In the genomic region with DNA sequence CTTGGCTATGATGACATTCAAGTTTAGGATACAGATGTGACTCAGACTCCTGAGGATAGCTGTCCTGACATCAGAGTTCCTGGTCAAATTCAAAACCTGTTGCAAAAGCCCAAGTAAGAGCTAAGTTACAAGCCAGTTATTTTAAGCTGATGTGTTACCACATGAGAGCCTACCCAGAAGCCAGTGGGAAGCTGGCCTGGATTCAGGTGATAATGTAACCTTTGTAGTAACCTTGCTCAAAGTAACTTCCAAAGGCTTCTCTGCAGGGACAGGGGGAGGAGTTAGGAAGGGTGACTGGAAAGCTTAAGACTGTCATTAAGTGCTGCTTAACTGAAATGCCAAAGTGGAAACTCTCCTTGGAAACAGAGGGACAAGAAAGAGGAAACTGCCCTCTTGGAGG, we compare ENCODE assay signal across 13 mouse cellular contexts.
A peak's percentile ranks its signal among the peaks of the same experiment; 100 is the strongest.
DNase-seq lines count a peak whose midpoint lies in the region; ATAC-seq and TF ChIP-seq lines count a peak whose summit lies in the region.
"Had no signal": no experiment of that assay in that cellular context is flagged by ENCODE, and none has a peak within 500 bp of the region (broad histone marks: within the 10 kb centered on the region; RNA-seq: fewer than 3 reads in every experiment).

No protein-coding gene starts in this region.

- ATAC-seq in heart, embryonic 16.5 days (replicated peaks; ENCODE audit: extremely low read depth, insufficient read depth, low FRiP score), result peak; percentile 88
- ATAC-seq: activated CD4-positive, CD25-positive, alpha-beta regulatory T cell, adult 4 months had no signal

- no peak for TF ChIP-seq POLR2A in lung, adult 2 months (IDR thresholded peaks at IDR 0.05; ENCODE audit: borderline replicate concordance, extremely low read depth, low read depth, low read length)

- H3K36me3 ChIP-seq in heart, embryonic 16.5 days (ENCODE audit: control insufficient read depth, insufficient read depth), result peaks cover 3% of the 10 kb centered on the region; the same call in 1 of the 2 replicates
- H3K36me3 ChIP-seq: forebrain, embryonic 12.5 days; limb, embryonic 15.5 days had no signal

- no peak for TF ChIP-seq CTCF in lung, adult 2 months (IDR thresholded peaks at IDR 0.05; ENCODE audit: insufficient read depth, low read length)

- H3K27me3 ChIP-seq in heart, embryonic 16.5 days (ENCODE audit: control insufficient read depth, insufficient read depth, low read length), result no peaks in the 10 kb centered on the region
- H3K27me3 ChIP-seq: embryonic facial prominence, embryonic 13.5 days; forebrain, embryonic 12.5 days; limb, embryonic 15.5 days had no signal

- H3K4me1 ChIP-seq in lung, adult 2 months (ENCODE audit: control insufficient read depth, insufficient read depth, low read length), result peaks cover 5% of the 10 kb centered on the region; the same call in 1 of the 2 replicates
- peaks cover 22% of the 10 kb centered on the region for H3K4me1 ChIP-seq in heart, embryonic 16.5 days (ENCODE audit: control insufficient read depth, insufficient read depth, low read length)
- H3K4me1 ChIP-seq: forebrain, embryonic 12.5 days had no signal

- H3K4me2 ChIP-seq in heart, embryonic 16.5 days (ENCODE audit: low read depth, low read length), result peak overlapping the region; percentile 28; the same call in 1 of the 2 replicates
- H3K4me2 ChIP-seq: embryonic facial prominence, embryonic 13.5 days; forebrain, embryonic 12.5 days; limb, embryonic 15.5 days had no signal

- H3K4me3 ChIP-seq in lung, adult 2 months (replicated peaks; ENCODE audit: extremely low read depth, low read depth, low read length), result no peak overlapping the region
- H3K4me3 ChIP-seq in heart, embryonic 16.5 days (ENCODE audit: low read length), result no peak overlapping the region
- H3K4me3 ChIP-seq: embryonic facial prominence, embryonic 13.5 days; forebrain, embryonic 12.5 days; limb, embryonic 15.5 days had no signal

- H3K27ac ChIP-seq in heart, embryonic 16.5 days (ENCODE audit: low read length), result peak overlapping the region; percentile 96
- H3K27ac ChIP-seq: embryonic facial prominence, embryonic 13.5 days; forebrain, embryonic 12.5 days; limb, embryonic 15.5 days had no signal

- H3K9me3 ChIP-seq in heart, embryonic 16.5 days (replicated peaks; ENCODE audit: control insufficient read depth, low read length), result no peaks in the 10 kb centered on the region
- H3K9me3 ChIP-seq: embryonic facial prominence, embryonic 13.5 days; forebrain, embryonic 12.5 days; limb, embryonic 15.5 days had no signal

- H3K9ac ChIP-seq in heart, embryonic 16.5 days (ENCODE audit: low read length), result peak overlapping the region; percentile 61; the same call in 1 of the 2 replicates
- H3K9ac ChIP-seq: embryonic facial prominence, embryonic 13.5 days; forebrain, embryonic 12.5 days; limb, embryonic 15.5 days had no signal

- peak; percentile 83 for DNase-seq in gastrocnemius, adult 18-20 months (ENCODE audit: low spot score)
- no peak for DNase-seq in gastrocnemius, postnatal 4 days (ENCODE audit: low spot score in 2 of 2)
- DNase-seq in lung, adult 18-20 months, result peak; percentile 39 to 74
- no peak for DNase-seq in lung, adult 2 months
- no peak for DNase-seq in cerebellum, postnatal 36 days
- DNase-seq in spleen, adult 12 weeks (ENCODE audit: low spot score), result no peak
- DNase-seq in cerebellum, adult 8-10 months, result no peak
- DNase-seq: cerebellum, postnatal 25 days had no signal

Comparison
In these comparisons a context has a peak if more than half of its experiments do, and no peak if none do; other contexts are left out.
1. DNase-seq: peak in gastrocnemius, adult 18-20 months (single experiment) and lung, adult 18-20 months (2 of 2); none in gastrocnemius, postnatal 4 days (0 of 2), lung, adult 2 months (single experiment), cerebellum, postnatal 36 days (0 of 2), spleen, adult 12 weeks (single experiment) and cerebellum, adult 8-10 months (single experiment).